Mouse (Mus musculus): Measurements from ENCODE around the gene Hspd1. TPM values are rescaled to one million over a fixed set of nuclear protein-coding genes. Genes with fewer than 3 reads are reported as not detected.
"Not testable (repeated sequence)": the region's sequence is repeated elsewhere in the genome, so short reads cannot be mapped to it uniquely, and the experiment has no call there.

Gene Hspd1
- total RNA-seq (2021), result 100 to 1,000 TPM; 173 to 192 TPM
- long read RNA-seq, experiment 1, transcript Hspd1-201 (12 exons, 2,423 nt), result major isoform, 149 of 241 reads
- long read RNA-seq, experiment 1, partial matches to known transcripts, result 12 of 241 reads
- long read RNA-seq, experiment 1, other reads (novel, unspliced or antisense), result 80 of 241 reads
- long read RNA-seq, experiment 2, transcript Hspd1-201 (12 exons, 2,423 nt), result major isoform, 179 of 305 reads
- long read RNA-seq, experiment 2, partial matches to known transcripts, result 19 of 305 reads
- long read RNA-seq, experiment 2, other reads (novel, unspliced or antisense), result 107 of 305 reads

DNA sequence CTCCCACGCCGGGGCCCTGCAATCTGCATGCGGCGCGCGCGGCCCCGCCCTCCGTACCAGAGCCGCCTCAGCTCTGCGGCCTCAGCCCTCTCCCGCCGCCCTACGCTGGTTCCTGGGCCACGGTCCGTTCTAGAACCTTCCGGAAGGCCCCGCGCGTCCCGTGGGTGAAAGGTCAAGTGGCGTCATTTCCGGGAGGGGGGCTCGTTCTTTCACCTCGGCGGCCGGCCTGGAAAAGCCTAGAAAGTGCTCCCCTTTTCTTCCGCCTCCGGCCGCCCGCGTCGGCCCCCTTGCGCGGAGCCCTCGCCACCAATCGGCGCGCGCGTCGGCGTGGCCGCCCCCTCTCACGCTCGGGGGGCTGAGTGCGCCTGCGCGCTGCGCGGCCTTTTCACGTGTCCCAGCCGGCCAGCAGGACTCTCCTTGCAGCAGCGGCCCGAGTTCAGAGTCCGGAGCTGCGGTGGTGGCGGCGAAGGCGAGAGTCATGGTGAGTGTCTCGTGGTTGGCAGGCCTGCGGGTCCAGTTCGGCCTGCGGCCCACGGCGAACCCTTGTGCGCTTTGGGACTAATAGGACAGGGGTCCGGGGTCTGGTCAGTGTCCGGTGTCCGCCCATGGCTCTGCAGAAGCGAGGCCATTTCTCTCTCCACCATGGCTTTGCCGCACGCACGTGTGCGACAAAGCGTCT lies at the start of gene Hspd1, which contains the start of gene Hspe1:
Hspd1 (minus strand) TSS at position 312 of the 679 bp plus-strand sequence.
Hspe1 (plus strand) TSS at position 201 of the 679 bp plus-strand sequence.
- DNase-seq (ENCODE audit: low spot score in 2 of 2), result peak; percentile 97 to 99

DNA sequence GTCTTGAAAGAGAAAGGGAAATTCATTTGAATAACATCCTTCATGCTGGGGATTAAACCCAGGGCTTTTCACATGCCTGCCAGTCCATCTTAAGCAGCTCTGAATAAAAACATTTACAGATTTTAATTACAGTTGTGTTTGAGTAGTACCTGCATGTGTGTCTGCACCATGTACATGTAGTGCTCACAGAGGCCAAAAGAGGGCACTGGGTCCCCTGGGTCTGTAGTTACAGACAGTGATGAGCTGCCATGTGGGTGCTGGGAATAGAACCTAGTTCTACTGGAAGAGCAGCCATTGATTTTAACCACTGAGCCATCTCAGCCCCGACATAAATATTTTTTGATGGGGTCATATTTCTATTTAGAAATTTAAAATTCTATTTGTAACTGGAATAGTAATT lies 47.8 kb upstream of the Hspd1 start:
- DNase-seq (ENCODE audit: low spot score in 2 of 2), result no peak

DNA sequence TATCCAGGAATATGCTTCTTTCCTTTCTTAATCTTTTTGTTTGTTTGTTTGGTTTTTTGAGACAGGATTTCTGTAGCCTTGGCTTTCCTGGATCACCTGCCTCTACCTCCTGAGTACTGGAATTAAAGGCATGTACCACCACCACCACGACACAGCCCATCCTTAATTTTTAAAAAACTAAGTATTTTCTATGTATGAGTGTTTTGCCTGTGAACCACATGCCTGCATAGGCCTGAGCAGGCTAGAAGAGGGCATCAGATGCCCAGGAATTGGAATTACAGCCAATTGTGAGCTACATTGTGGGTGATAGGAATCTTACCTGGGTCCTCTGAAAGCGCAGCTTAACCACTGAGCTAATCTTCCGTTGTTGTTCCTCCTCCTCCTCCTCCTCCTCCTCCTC lies 46.3 kb upstream of the Hspd1 start:
- no peak for DNase-seq (ENCODE audit: low spot score in 2 of 2)

DNA sequence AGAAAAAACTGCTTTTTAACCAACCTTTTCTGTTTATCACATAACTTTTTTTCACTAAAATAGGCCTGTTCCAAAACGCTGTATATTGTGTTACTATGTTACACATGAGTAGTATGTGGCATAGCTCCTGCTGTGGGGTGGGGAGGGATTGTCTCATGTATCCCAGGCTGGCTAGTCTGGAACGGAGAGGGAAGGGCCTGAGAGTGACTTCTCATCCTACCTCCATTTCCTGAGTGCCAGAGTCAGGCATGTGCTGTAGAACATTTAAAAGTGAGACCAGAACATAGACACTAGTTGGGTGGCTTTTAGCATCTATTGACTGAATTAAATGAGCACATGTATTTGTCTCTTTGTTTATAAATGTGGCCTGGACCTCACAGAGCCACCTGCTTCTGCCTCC lies 45.1 kb upstream of the Hspd1 start:
- no peak for DNase-seq (ENCODE audit: low spot score in 2 of 2)

DNA sequence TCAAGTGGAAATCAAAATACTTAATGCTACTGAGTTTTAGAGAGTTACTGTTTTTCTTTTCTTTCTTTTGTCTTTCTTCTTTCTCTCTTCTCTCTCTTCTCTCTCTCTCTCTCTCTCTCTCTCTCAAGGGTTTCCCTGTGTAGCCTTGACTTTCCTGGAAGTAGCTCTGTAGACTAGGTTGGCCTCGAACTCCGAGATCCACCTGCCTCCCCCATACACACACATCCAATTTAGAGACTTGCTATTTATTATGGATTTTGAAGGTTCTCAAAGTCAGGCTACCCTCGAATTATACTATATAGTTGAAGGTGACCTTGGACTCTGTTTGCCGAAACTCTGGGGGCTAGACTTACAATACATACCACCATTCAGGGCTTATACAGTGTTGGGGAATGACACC lies 44.3 kb upstream of the Hspd1 start:
- no peak for DNase-seq (ENCODE audit: low spot score in 2 of 2)

DNA sequence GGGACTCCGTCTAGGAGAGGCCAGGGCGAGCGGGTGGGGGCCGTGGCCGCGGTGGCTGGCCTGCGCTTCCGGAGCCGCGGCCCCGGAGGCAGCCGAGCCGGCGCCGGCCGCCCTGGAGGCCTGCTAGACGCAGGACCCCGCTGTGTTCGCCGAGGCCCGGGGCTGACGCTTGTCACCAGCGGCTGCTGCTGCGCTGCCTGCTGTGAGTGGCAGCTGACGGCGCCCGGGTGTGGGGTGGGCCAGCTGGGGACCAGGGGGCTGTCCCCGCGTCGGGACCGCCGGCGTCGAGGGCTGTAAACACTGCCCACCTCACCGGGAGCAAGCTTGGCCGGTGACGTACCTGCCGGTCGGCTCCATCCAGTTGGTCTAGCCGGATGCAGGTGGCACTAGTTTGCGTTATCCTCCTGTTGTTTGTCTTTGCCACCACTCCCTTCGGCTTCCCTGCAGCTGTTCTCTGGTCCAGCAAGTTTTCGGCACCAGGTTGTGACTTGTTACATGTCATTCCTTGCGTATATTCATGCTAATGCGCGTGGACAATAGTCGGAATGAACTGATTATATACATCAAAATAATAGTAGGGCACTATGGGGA lies 43.5 kb upstream of the Hspd1 start:
- DNase-seq (ENCODE audit: low spot score in 2 of 2), result no peak

DNA sequence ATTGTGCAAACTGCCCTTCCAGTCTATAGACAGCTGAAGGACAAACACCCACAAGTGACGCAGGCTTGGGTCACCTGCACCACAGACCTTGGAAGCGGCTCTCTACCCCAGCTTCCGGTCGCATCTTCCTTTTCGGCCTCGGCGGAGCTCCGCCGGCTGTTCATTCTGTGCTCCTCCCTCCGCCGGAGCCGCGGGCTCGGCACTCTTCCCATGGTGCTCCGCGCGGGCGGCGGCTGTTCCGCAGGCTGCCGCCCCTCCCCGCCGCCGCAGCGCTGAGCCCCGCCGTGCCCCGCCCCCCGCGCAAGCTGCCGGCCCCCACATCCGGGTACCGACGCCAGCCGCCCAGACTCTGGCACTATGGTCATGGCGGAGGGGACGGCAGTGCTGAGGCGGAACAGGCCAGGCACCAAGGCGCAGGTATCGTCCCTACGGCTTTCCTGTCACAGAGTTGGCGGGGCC lies 42.9 kb upstream of the Hspd1 start, which contains the start of gene Mob4:
Mob4 (plus strand) TSS at position 289 of the 459 bp plus-strand sequence.
- DNase-seq (ENCODE audit: low spot score in 2 of 2), result peak; percentile 89 to 92

DNA sequence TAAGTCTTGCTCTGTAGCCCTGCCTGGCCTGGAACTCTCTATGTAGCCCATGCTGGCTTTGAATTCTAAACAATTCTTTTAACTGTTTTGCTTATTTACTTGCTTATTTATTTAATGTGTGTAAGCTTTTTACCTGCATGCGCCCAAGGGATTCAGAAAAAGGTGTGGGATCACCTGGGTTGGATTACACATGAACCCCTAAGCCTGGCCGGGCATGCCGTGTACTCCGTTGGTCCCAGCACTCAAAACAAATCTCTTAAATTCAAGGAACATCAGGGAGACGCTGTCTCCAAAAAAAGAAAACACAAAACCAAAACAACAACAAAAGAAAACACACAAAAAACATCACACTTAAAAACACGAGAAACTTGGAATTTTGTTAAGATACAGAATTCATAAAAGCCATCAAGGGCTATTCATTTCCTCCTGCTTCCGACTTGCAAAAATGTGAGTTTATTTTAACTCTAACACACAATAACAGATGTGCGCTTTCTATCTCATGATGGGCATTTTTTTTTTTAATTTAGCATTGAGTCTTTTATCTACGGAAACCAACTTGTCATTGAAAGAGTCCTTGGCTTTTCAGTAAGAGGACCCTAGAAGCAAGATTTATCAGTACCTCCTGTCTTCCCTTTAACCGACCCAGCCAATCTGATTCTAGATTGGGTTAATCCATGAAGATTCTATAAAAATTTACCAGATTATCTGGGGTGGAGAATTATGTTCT lies 42.3 kb upstream of the Hspd1 start:
- DNase-seq (ENCODE audit: low spot score in 2 of 2), result no peak

DNA sequence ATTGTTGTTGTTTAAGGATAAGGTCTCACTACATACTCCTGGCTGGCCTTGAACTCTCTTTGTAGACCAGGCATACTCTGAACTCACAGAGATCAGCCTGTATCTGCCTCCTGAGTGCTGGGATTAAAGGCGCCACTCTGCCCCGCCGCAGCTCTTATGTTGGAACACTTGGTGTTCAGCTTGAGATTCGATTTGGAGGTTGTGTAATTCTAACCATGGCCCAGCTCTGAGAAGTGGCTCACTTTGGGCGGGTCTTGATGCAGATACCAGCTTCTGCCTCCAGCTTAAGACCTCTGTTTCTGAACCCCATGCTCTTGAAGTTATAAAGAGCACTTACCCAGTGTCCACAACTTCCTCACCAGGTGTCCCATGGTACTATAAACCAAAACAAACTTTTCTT lies 41.7 kb upstream of the Hspd1 start:
- DNase-seq (ENCODE audit: low spot score in 2 of 2), result no peak

DNA sequence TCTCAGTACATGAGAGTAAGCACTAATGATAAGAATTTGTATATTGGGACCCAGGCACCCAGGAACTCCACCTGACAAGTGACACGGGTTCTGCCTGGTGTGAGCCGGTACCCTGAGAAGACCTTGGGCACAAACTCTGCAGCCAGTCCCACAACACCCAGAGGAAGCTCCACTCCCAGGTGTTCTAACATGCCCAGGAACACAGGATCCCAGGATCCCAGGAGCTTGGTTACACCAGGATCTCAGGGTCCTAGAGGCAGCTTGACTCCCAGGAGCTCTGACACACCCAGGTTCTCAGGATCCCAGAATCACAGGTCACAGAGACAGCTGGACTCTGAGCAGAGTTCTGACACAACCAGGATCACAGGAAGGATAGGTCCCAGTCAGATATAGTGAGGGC lies 36.1 kb upstream of the Hspd1 start:
- not testable (repeated sequence) for DNase-seq (ENCODE audit: low spot score in 2 of 2)

DNA sequence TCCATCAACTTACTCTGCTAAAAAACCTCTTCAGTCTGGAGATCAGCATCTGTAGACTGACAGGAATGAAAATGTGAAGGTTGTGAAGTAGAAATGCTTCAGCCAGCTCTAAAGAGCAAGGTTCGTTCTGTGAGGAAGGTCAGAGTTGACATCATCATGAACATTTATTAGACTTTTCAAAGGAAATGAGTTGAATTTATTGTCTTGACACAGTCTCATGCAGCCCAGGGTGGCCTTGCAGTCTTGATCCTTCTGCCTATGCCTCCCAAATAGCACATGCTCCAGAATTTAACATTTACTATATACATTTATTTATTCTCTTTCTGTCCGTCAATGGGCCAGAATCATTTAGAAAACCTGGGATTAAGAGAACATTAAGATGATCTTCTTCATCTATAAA lies 35.5 kb upstream of the Hspd1 start:
- DNase-seq (ENCODE audit: low spot score in 2 of 2), result no peak

DNA sequence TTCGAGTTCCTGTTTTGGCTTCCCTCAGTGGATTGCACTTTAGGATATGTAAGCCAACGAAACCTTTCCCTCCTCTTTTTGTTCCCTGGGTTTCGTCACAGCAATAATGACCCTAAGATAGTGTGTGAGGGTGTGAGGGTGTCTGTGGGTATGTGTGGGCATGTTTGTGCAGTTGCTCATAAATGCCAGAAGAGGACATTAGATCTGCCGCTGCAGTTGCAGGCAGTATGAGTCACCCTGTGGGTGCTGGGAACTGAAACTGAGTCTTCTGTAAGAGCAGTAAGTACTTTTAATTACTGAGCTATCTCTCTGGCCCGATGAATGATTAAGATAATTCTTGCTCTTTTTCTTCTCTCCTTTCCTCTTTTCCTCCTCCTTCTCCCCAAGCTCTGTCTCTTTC lies 35.0 kb upstream of the Hspd1 start:
- no peak for DNase-seq (ENCODE audit: low spot score in 2 of 2)

DNA sequence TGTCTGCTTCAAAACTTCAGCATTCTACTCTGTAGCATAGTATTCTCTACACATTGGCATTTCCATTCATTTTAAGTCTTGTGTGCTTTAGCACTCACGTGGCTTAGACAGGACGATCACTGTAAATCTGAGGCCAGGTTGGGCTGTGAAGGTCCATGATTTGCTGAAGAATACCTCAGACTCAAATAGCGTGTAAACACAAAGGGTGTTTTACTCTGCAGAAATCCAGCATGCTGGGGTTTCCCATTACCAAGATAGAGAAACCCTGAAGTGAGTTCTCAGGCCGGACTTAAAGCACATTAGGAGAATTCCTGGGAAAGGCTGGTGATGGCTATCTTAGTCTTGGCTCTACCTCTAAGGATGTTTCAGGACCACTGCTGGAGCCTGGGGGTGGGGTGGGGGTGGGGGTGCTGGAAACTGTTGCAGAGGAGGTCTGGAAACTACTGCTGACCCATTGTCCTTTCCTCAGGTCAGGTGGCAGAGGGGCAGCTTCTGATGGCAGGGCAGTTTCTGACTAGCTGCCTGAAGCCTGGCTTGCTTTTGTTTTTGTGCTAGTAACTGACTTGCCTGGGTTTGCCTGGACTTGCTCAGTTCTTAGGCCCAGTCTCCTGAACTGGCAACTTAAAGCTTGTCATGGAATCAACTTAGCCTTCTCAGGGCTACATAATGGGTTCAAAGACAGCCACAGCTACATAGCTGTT lies 21.2 kb upstream of the Hspd1 start:
- DNase-seq (ENCODE audit: low spot score in 2 of 2), result no peak

DNA sequence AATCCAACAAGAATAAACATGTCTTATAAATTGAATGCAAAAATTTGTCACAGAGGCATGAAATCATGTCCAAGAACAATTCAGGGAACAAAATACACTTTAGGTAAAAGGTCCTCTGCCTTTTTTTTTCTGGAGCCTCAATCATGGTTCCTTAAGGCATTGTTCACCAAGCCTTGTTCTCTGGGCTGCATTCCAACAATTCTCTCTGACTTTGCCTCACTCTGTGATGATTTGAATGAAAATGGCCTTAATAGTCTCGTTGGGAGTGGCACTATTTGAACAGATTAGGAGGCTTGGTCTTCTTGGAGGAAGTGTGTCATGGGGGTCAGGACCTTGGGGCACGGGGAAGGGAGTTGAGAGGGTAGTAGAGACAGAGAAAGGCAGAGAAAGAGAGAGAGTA lies 20.4 kb upstream of the Hspd1 start:
- no peak for DNase-seq (ENCODE audit: low spot score in 2 of 2)

DNA sequence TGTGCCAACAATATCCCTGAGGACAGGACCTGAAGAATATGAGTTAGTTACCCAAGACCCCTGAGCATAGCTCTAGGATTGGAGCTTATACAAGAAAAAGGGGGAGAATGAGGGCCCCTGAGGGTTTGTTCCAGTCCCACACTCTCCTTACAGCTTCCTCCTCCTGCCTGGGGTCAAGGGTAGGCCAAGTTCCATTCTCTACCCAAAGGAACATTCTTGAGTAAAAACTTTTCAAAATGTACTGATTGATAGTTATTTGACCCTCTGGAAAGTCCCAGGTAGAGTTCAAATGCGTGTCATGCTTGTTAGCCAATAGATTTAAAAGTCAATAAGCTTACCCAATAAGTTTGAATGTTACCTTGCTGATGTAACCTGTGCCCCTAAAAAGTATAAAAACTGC lies 19.6 kb upstream of the Hspd1 start:
- DNase-seq (ENCODE audit: low spot score in 2 of 2), result no peak

DNA sequence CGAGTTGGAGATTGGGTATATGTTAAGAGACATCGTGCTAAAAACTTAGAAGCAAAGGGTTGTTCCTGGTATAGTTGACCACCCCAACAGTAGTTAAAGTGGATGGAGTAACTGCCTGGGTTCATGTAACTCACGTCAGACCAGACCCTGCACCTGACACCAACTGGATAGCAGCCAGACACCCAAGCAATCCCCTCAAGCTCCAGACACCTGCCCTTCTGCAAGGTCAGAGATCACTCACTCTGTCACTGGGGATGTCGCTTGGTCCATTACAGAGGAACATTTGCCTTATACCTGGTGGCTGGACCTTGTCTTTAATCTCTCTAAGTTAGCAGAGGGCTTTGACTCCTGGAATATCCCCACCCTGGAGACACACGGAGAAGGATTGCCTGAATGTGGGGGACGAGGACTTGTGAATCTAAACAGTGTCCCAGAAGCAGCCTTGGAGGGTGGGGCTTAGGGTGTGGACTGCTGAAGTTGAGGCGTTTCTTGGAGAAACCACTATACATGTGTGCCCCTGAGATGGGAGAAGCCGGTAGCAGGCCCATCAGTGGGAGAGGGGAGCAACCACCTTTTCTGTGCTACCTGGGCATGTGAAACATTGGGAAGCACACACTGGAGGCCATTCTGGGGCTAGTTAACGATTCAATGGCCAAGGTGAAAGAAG lies 19.0 kb upstream of the Hspd1 start:
- DNase-seq (ENCODE audit: low spot score in 2 of 2), result no peak

DNA sequence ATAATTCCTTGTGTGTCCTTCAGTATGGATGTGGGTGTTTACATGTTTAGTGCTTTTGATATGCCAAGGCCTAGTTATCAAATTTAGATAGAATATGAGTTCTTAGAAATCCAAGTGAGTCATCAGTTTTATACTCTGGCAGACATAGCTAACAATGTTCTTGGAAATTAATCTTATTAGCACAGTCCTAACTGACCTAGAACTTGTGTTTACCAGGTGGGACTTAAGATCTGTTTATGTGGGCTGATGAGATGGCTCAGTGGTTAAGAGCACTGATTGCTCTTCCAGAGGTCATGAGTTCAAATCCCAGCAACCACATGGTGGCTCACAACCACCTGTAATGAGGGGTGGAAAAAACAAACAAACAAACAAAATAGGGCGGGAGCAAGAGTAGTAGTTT lies 4.4 kb upstream of the Hspd1 start:
- DNase-seq (ENCODE audit: low spot score in 2 of 2), result no peak

DNA sequence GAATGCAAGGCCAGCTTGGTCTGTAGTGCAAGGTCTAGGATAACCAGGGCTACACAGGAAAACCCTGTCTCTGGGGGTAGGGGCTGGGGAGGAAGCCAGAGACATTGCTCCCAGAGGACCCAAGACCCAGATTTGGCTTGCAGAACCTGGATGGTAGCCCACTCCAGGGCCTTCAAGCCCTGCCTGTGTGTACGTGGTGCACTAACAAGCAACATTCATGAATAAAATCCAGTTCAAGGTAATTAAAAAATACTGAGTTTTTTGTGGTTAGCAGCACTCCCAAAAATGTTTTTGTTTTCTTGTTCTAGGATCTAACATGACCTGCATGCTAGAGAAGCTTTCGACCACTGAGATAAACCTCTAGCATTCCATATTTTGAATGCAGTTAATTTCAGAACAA lies 4.0 kb upstream of the Hspd1 start:
- DNase-seq (ENCODE audit: low spot score in 2 of 2), result no peak

DNA sequence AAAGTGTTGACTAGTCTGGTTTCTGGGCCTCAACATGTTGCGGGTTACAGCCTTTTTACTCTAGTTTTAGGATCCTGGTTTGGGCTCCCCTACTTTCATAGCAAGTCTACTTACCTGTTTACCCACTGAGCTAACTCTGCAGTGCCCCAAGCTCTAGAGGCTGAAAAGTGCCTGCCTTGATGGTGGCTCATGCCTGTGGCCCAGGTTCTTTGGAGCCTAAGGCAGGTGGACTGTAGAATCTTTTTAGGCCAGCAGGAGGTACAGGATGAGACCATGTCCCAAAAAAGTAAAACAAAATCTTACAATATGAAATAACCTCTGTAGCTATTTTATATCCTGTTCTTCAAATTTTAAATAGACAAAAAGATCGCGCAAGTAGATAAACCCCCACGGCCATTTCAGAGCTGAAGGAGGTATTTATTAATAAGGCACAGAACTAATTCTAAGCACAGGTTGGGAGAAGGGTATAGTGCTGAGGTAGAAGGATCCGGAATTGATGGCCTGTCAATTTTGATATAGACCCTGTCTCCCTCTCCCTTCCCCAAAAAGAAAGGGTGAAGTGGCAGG lies 1.5 kb upstream of the Hspd1 start:
- DNase-seq (ENCODE audit: low spot score in 2 of 2), result no peak
